Mouse (Mus musculus) urinary bladder, postnatal 14 days (tissue): ENCODE measurements at regions not wholly inside any gene's neighbourhood (a gene's known extent, or its start where the extent isn't known, plus 50 kb on each side); places are given as distances from the start of the nearest gene placed in this dataset.

ENCODE experiments used
- DNase-seq: peaks from one replicate; pipeline ENCODE4 v3.0.0; 2021; ENCODE audit warnings: low spot score

- no peak for DNase-seq
Measured at GRCm38 (mm10) chr7:110715545-110715944, 52.5 kb upstream of the Ampd3 start.

GRCm38 (mm10) chr7:110717104-110717503 is 50.9 kb upstream of the Ampd3 start:
- DNase-seq: no peak
